Mouse (Mus musculus) bone marrow, adult 2 months (tissue): ENCODE measurements at regions not wholly inside any gene's neighbourhood (a gene's known extent, or its start where the extent isn't known, plus 50 kb on each side); places are given as distances from the start of the nearest gene placed in this dataset.

Experiments used
- CTCF ChIP-seq: fragments of 200-500 bp; IDR thresholded peaks from 2 replicates; pipeline ENCODE4 v1.5.1; 2011; ENCODE audit warnings: low read length, control low read depth; ENCODE audit not compliant: control insufficient read depth, insufficient read depth
- POLR2A ChIP-seq: fragments of 200-500 bp; IDR thresholded peaks from 2 replicates; pipeline ENCODE4 v1.6.1; 2011; ENCODE audit warnings: low read depth, mild to moderate bottlenecking, control low read depth, low read length, borderline replicate concordance; ENCODE audit not compliant: control insufficient read depth

GRCm38 (mm10) chr3:38129167-38129500, 355.5 kb downstream of the Ankrd50 start:
- TF ChIP-seq CTCF (no peak), POLR2A (no peak)
